ENCODE assay signal across 20 mouse cellular contexts in genomic region chr1:56168712-56169111, GRCm38 (mm10).
DNase-seq lines count a peak whose midpoint lies in the region; ATAC-seq and TF ChIP-seq lines count a peak whose summit lies in the region.
"Had no signal": no experiment of that assay in that cellular context is flagged by ENCODE, and none has a peak within 500 bp of the region (broad histone marks: within the 10 kb centered on the region; RNA-seq: fewer than 3 reads in every experiment).

No protein-coding gene starts in this region.

- no peak overlapping the region for H3K4me2 ChIP-seq in kidney, embryonic 14.5 days (replicated peaks; ENCODE audit: low read depth, low read length)
- H3K4me2 ChIP-seq in kidney, embryonic 15.5 days, result no peak overlapping the region
- no peak overlapping the region for H3K4me2 ChIP-seq in kidney, embryonic 16.5 days (replicated peaks; ENCODE audit: low read depth, low read length)
- H3K4me2 ChIP-seq in kidney, postnatal 0 days (ENCODE audit: low read length), result no peak overlapping the region

- H3K4me3 ChIP-seq in kidney, embryonic 14.5 days (ENCODE audit: low read length), result no peak overlapping the region
- no peak overlapping the region for H3K4me3 ChIP-seq in kidney, adult 2 months (ENCODE audit: insufficient read depth, low read depth, low read length)
- H3K4me3 ChIP-seq in kidney, embryonic 15.5 days (replicated peaks), result no peak overlapping the region
- H3K4me3 ChIP-seq in kidney, embryonic 16.5 days (ENCODE audit: low read length), result no peak overlapping the region
- no peak overlapping the region for H3K4me3 ChIP-seq in kidney, postnatal 0 days (replicated peaks; ENCODE audit: low read depth, low read length)

- no peak for TF ChIP-seq CTCF in kidney, adult 2 months (conservative IDR thresholded peaks at IDR 0.05; ENCODE audit: insufficient read depth, insufficient read length, low read depth, low read length)
- no peak for TF ChIP-seq CTCF in kidney, postnatal 0 days (IDR thresholded peaks at IDR 0.05; ENCODE audit: low read depth)

- H3K9ac ChIP-seq in kidney, embryonic 14.5 days (ENCODE audit: low read depth, low read length), result no peak overlapping the region
- no peak overlapping the region for H3K9ac ChIP-seq in kidney, embryonic 15.5 days
- H3K9ac ChIP-seq in kidney, embryonic 16.5 days (replicated peaks; ENCODE audit: low read length), result no peak overlapping the region
- no peak overlapping the region for H3K9ac ChIP-seq in kidney, postnatal 0 days (ENCODE audit: low read depth, low read length)

- no peaks in the 10 kb centered on the region for H3K4me1 ChIP-seq in kidney, embryonic 14.5 days (ENCODE audit: control insufficient read depth, insufficient read depth, low read length)
- no peaks in the 10 kb centered on the region for H3K4me1 ChIP-seq in kidney, adult 2 months (ENCODE audit: control insufficient read depth, insufficient read depth, low read length)
- no peaks in the 10 kb centered on the region for H3K4me1 ChIP-seq in kidney, embryonic 15.5 days
- no peaks in the 10 kb centered on the region for H3K4me1 ChIP-seq in kidney, embryonic 16.5 days (ENCODE audit: insufficient read depth, low read length)
- H3K4me1 ChIP-seq in kidney, postnatal 0 days (replicated peaks; ENCODE audit: insufficient read depth, low read length), result no peaks in the 10 kb centered on the region

- H3K36me3 ChIP-seq in kidney, embryonic 14.5 days (ENCODE audit: control insufficient read depth, insufficient read depth, low read length), result no peaks in the 10 kb centered on the region
- H3K36me3 ChIP-seq in kidney, adult 2 months (ENCODE audit: control insufficient read depth, insufficient read depth, low read length), result no peaks in the 10 kb centered on the region
- H3K36me3 ChIP-seq in kidney, embryonic 15.5 days, result no peaks in the 10 kb centered on the region
- no peaks in the 10 kb centered on the region for H3K36me3 ChIP-seq in kidney, embryonic 16.5 days (ENCODE audit: insufficient read depth, low read length)
- no peaks in the 10 kb centered on the region for H3K36me3 ChIP-seq in kidney, postnatal 0 days (ENCODE audit: insufficient read depth, low read length)
- H3K36me3 ChIP-seq: G1E had no signal

- ATAC-seq in kidney, embryonic 14.5 days (ENCODE audit: low FRiP score, low TSS enrichment), result peak; percentile 93; the same call in 1 of the 2 replicates
- ATAC-seq in kidney, embryonic 15.5 days (replicated peaks; ENCODE audit: low FRiP score), result peak; percentile 92
- peak; percentile 94 for ATAC-seq in kidney, embryonic 16.5 days (ENCODE audit: low FRiP score, low TSS enrichment)
- peak; percentile 76 for ATAC-seq in kidney, postnatal 0 days (replicated peaks; ENCODE audit: low FRiP score, low read depth)
- ATAC-seq: activated CD4-positive, CD25-positive, alpha-beta regulatory T cell, adult 4 months; CD4-positive, CD25-positive, alpha-beta regulatory T cell, adult 4 months; Patski had no signal

- no peak for DNase-seq in kidney, adult 2 months
- DNase-seq in kidney, adult 9 months, result no peak
- no peak for DNase-seq in kidney, adult 8-10 months
- peak; percentile 44 for DNase-seq in kidney, postnatal 0 days (ENCODE audit: low spot score)
- no peak for DNase-seq in kidney, postnatal 25 days
- DNase-seq: adrenal gland, adult 2 months; adrenal gland, adult 8-10 months; adrenal gland, postnatal 25 days; adrenal gland, postnatal 36 days; B cell, adult 2 months; cerebellum, adult 11 months; cerebellum, adult 11-12 months had no signal

- no peaks in the 10 kb centered on the region for H3K9me3 ChIP-seq in kidney, embryonic 14.5 days (ENCODE audit: control insufficient read depth, low read length)
- H3K9me3 ChIP-seq in kidney, embryonic 15.5 days (replicated peaks), result no peaks in the 10 kb centered on the region
- no peaks in the 10 kb centered on the region for H3K9me3 ChIP-seq in kidney, embryonic 16.5 days (ENCODE audit: low read length)
- H3K9me3 ChIP-seq in kidney, postnatal 0 days (replicated peaks; ENCODE audit: low read length), result no peaks in the 10 kb centered on the region

- H3K27me3 ChIP-seq in kidney, embryonic 14.5 days (ENCODE audit: control insufficient read depth, insufficient read depth, low read length), result no peaks in the 10 kb centered on the region
- H3K27me3 ChIP-seq in kidney, adult 2 months (replicated peaks; ENCODE audit: control insufficient read depth, insufficient read depth, low read length), result no peaks in the 10 kb centered on the region
- H3K27me3 ChIP-seq in kidney, embryonic 15.5 days, result no peaks in the 10 kb centered on the region
- H3K27me3 ChIP-seq in kidney, embryonic 16.5 days (ENCODE audit: insufficient read depth, low read length), result no peaks in the 10 kb centered on the region
- H3K27me3 ChIP-seq in kidney, postnatal 0 days (ENCODE audit: insufficient read depth, low read length), result no peaks in the 10 kb centered on the region
- H3K27me3 ChIP-seq: CH12.LX had no signal

- WGBS in kidney, embryonic 14.5 days, result 18% methylated on average over 1 of the region's 1 CpGs
- 26% methylated on average over 1 of the region's 1 CpGs for WGBS in kidney, adult 2 months
- WGBS in kidney, embryonic 15.5 days, result 26% methylated on average over 1 of the region's 1 CpGs
- 37% methylated on average over 1 of the region's 1 CpGs for WGBS in kidney, embryonic 16.5 days
- 15% methylated on average over 1 of the region's 1 CpGs for WGBS in kidney, postnatal 0 days

- no peak for TF ChIP-seq POLR2A in kidney, adult 2 months (IDR thresholded peaks at IDR 0.05; ENCODE audit: low read depth, low read length)

- H3K27ac ChIP-seq in kidney, embryonic 14.5 days (ENCODE audit: low read depth, low read length), result no peak overlapping the region
- no peak overlapping the region for H3K27ac ChIP-seq in kidney, adult 2 months (ENCODE audit: insufficient read depth, low read depth, low read length)
- no peak overlapping the region for H3K27ac ChIP-seq in kidney, embryonic 15.5 days
- no peak overlapping the region for H3K27ac ChIP-seq in kidney, embryonic 16.5 days (ENCODE audit: low read length)
- H3K27ac ChIP-seq in kidney, postnatal 0 days, result no peak overlapping the region
